Mouse (Mus musculus): ENCODE measurements around the gene Kirrel2. TPM values are rescaled to one million over a fixed set of nuclear protein-coding genes. Genes with fewer than 3 reads are reported as not detected.

Kirrel2 gene
- polyA plus RNA-seq, 1 experiment from 2014 or later: 0.16 TPM

GRCm38 (mm10) chr7:30429327-30429726 is 28.2 kb downstream of the Kirrel2 start:
- Histone ChIP-seq H3K36me3 (0 out of 2 replicates have a peak, but pooled peaks cover 4% of the 10 kb centered on the region), H3K9me3 (replicated peaks) (no peaks in the 10 kb centered on the region), H3K4me1 (replicated peaks) (no peaks in the 10 kb centered on the region), H3K27me3 (no peaks in the 10 kb centered on the region), H3K27ac (no peak overlapping the region), H3K4me3 (no peak overlapping the region), H3K9ac (no peak overlapping the region), H3K4me2 (no peak overlapping the region)
- ATAC-seq (replicated peaks; ENCODE audit: insufficient number of reproducible peaks, insufficient read depth, low FRiP score, low read depth): no peak

GRCm38 (mm10) chr7:30423071-30423641 is 34.3 kb downstream of the Kirrel2 start:
- Histone ChIP-seq H3K27ac (peak overlapping the region; percentile 18), H3K36me3 (0 out of 2 replicates have a peak, but pooled peaks cover 4% of the 10 kb centered on the region), H3K4me2 (peak overlapping the region; percentile 94), H3K4me3 (peak overlapping the region; percentile 62), H3K4me1 (replicated peaks) (peaks cover 18% of the 10 kb centered on the region), H3K9ac (peak overlapping the region; percentile 40; the same call in 1 of the 2 replicates), H3K9me3 (replicated peaks) (no peaks in the 10 kb centered on the region), H3K27me3 (peaks cover 8% of the 10 kb centered on the region; the same call in 1 of the 2 replicates)
- WGBS: 28% methylated on average over 23 of the region's 23 CpGs
- ATAC-seq (replicated peaks; ENCODE audit: insufficient number of reproducible peaks, insufficient read depth, low FRiP score, low read depth): no peak

- ATAC-seq (replicated peaks; ENCODE audit: insufficient number of reproducible peaks, insufficient read depth, low FRiP score, low read depth): no peak; the same call in 1 of the 2 replicates
- Histone ChIP-seq H3K4me2 (peak overlapping the region; percentile 94), H3K4me1 (replicated peaks) (peaks cover 18% of the 10 kb centered on the region), H3K9me3 (replicated peaks) (no peaks in the 10 kb centered on the region), H3K27ac (peak overlapping the region; percentile 18), H3K36me3 (0 out of 2 replicates have a peak, but pooled peaks cover 4% of the 10 kb centered on the region), H3K4me3 (peak overlapping the region; percentile 62), H3K27me3 (peaks cover 8% of the 10 kb centered on the region; the same call in 1 of the 2 replicates), H3K9ac (peak overlapping the region; percentile 40; the same call in 1 of the 2 replicates)
- WGBS: 7% methylated on average over 9 of the region's 9 CpGs
Observed at GRCm38 (mm10) chr7:30422560-30422959, 34.9 kb downstream of the Kirrel2 start.

- Histone ChIP-seq H3K4me1 (replicated peaks) (peaks cover 18% of the 10 kb centered on the region), H3K27me3 (peaks cover 8% of the 10 kb centered on the region; the same call in 1 of the 2 replicates), H3K9ac (peak overlapping the region; percentile 40), H3K4me3 (peak overlapping the region; percentile 62), H3K36me3 (0 out of 2 replicates have a peak, but pooled peaks cover 4% of the 10 kb centered on the region), H3K4me2 (peak overlapping the region; percentile 94), H3K27ac (peak overlapping the region; percentile 18), H3K9me3 (replicated peaks) (no peaks in the 10 kb centered on the region)
- ATAC-seq (replicated peaks; ENCODE audit: insufficient number of reproducible peaks, insufficient read depth, low FRiP score, low read depth): peak; percentile 59
- under 1% methylated on average over 45 of the region's 45 CpGs for WGBS
Observed at GRCm38 (mm10) chr7:30421890-30422435, 35.5 kb downstream of the Kirrel2 start.

- 9% methylated on average over 31 of the region's 31 CpGs for WGBS
- Histone ChIP-seq H3K9ac (peak within 1 kb of the TSS; percentile 40), H3K36me3 (0 out of 2 replicates have a peak, but pooled peaks cover 4% of the 10 kb centered on the region), H3K4me1 (replicated peaks) (peaks cover 18% of the 10 kb centered on the region), H3K27me3 (peaks cover 8% of the 10 kb centered on the region; the same call in 1 of the 2 replicates), H3K9me3 (replicated peaks) (no peaks in the 10 kb centered on the region), H3K27ac (peak within 1 kb of the TSS; percentile 18), H3K4me2 (peak within 1 kb of the TSS; percentile 94), H3K4me3 (peak within 1 kb of the TSS; percentile 62)
- peak; percentile 37; the same call in 1 of the 2 replicates for ATAC-seq (replicated peaks; ENCODE audit: insufficient number of reproducible peaks, insufficient read depth, low FRiP score, low read depth)
Observed at GRCm38 (mm10) chr7:30421175-30421889, 36.2 kb downstream of the Kirrel2 start, which contains the start of gene Nfkbid. Gene Nfkbid, plus strand, starts transcription at chr7:30421732.

GRCm38 (mm10) chr7:30420673-30421072 is 36.8 kb downstream of the Kirrel2 start:
- Histone ChIP-seq H3K9me3 (replicated peaks) (no peaks in the 10 kb centered on the region), H3K4me2 (peak overlapping the region; percentile 94), H3K4me3 (no peak overlapping the region), H3K9ac (no peak overlapping the region), H3K4me1 (replicated peaks) (peaks cover 18% of the 10 kb centered on the region), H3K27me3 (peaks cover 8% of the 10 kb centered on the region; the same call in 1 of the 2 replicates), H3K36me3 (no peaks in the 10 kb centered on the region), H3K27ac (no peak overlapping the region)
- 83% methylated on average over 3 of the region's 3 CpGs for WGBS
- no peak for ATAC-seq (replicated peaks; ENCODE audit: insufficient number of reproducible peaks, insufficient read depth, low FRiP score, low read depth)

- no peak for ATAC-seq (replicated peaks; ENCODE audit: insufficient number of reproducible peaks, insufficient read depth, low FRiP score, low read depth)
- H3K27me3 ChIP-seq: peaks cover 8% of the 10 kb centered on the region; the same call in 1 of the 2 replicates
- no peaks in the 10 kb centered on the region for H3K9me3 ChIP-seq (replicated peaks)
- H3K4me3 ChIP-seq: no peak within 1 kb of the TSS; the same call in 1 of the 2 replicates
- H3K27ac ChIP-seq: peak within 1 kb of the TSS; percentile 44; the same call in 1 of the 2 replicates
- WGBS: 53% methylated on average over 10 of the region's 10 CpGs
- no peak within 1 kb of the TSS for H3K9ac ChIP-seq
- H3K4me1 ChIP-seq (replicated peaks): peaks cover 18% of the 10 kb centered on the region
- no peak within 1 kb of the TSS for H3K4me2 ChIP-seq
- H3K36me3 ChIP-seq: no peaks in the 10 kb centered on the region
Observed at GRCm38 (mm10) chr7:30419561-30420499, 37.7 kb downstream of the Kirrel2 start, which contains the start of gene Hcst. Gene Hcst, minus strand, starts transcription at chr7:30419854.

- H3K4me2 ChIP-seq: 0 out of 2 replicates have a peak overlapping the region, but pooled peaks have one; percentile 3
- H3K36me3 ChIP-seq: no peaks in the 10 kb centered on the region
- H3K27me3 ChIP-seq: peaks cover 4% of the 10 kb centered on the region; the same call in 1 of the 2 replicates
- H3K4me3 ChIP-seq: no peak overlapping the region
- H3K27ac ChIP-seq: no peak overlapping the region
- no peak for ATAC-seq (replicated peaks; ENCODE audit: insufficient number of reproducible peaks, insufficient read depth, low FRiP score, low read depth)
- H3K4me1 ChIP-seq (replicated peaks): peaks cover 16% of the 10 kb centered on the region
- H3K9ac ChIP-seq: no peak overlapping the region
- WGBS: 63% methylated on average over 9 of the region's 9 CpGs
- H3K9me3 ChIP-seq (replicated peaks): no peaks in the 10 kb centered on the region
Observed at GRCm38 (mm10) chr7:30417856-30418255, 39.6 kb downstream of the Kirrel2 start.

- no peaks in the 10 kb centered on the region for H3K27me3 ChIP-seq
- ATAC-seq (replicated peaks; ENCODE audit: insufficient number of reproducible peaks, insufficient read depth, low FRiP score, low read depth): 0 out of 2 replicates have a peak, but pooled peaks have one; percentile 22
- WGBS: 62% methylated on average over 5 of the region's 5 CpGs
- H3K9ac ChIP-seq: no peak within 1 kb of the TSS
- no peaks in the 10 kb centered on the region for H3K9me3 ChIP-seq (replicated peaks)
- no peak within 1 kb of the TSS for H3K4me2 ChIP-seq
- H3K4me1 ChIP-seq (replicated peaks): no peaks in the 10 kb centered on the region
- H3K27ac ChIP-seq: no peak within 1 kb of the TSS; the same call in 1 of the 2 replicates
- no peak within 1 kb of the TSS for H3K4me3 ChIP-seq
- H3K36me3 ChIP-seq: no peaks in the 10 kb centered on the region
Observed at GRCm38 (mm10) chr7:30413596-30413995, 43.9 kb downstream of the Kirrel2 start, which contains the start of gene Tyrobp. Gene Tyrobp, plus strand, starts transcription at chr7:30413760.

GRCm38 (mm10) chr7:30412735-30413147 is 44.7 kb downstream of the Kirrel2 start:
- no peak for ATAC-seq (replicated peaks; ENCODE audit: insufficient number of reproducible peaks, insufficient read depth, low FRiP score, low read depth)
- Histone ChIP-seq H3K4me1 (replicated peaks) (no peaks in the 10 kb centered on the region), H3K27ac (no peak overlapping the region; the same call in 1 of the 2 replicates), H3K36me3 (no peaks in the 10 kb centered on the region), H3K27me3 (no peaks in the 10 kb centered on the region), H3K4me2 (no peak overlapping the region), H3K4me3 (no peak overlapping the region), H3K9me3 (replicated peaks) (no peaks in the 10 kb centered on the region), H3K9ac (no peak overlapping the region)
- WGBS: 41% methylated on average over 4 of the region's 4 CpGs
